Mouse (Mus musculus) T-helper 2 cell (primary cell): Measurements from ENCODE around the gene Tns1.

Experiments
- in situ Hi-C: fragments of 300-600 bp; cut with MboI, MseI; formaldehyde crosslinking; loops from one replicate; pipeline ENCODE4 v1.15.1; 2025; ENCODE audit warnings: high pct_unique_total_duplicates

Gene Tns1

DNA sequence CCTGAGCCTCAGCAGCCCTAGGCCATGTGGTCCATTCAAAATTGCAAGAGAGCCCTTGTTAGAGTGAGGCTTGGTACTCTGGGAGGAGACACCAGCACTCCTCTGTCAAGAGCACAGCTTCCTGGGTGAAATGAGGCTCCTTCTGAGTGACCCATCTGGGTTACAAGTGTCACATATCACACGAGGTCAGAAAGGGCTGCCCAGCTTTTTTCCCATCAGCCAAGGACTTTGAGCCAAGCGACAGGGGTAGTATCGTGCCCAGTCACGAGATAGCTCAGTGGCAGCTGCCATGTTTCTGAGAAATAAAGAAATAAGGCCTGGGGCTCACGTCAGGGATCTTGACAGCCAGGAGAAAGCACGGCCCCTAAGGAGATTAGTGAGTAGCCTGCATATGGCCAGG lies 186.4 kb downstream of the Tns1 start:
- in situ Hi-C loops = loop anchor here (25.0 kb wide), 1 partner anchor 449 kb away; the partner anchor contains the start of genes Ctdsp1 and Slc11a1

DNA sequence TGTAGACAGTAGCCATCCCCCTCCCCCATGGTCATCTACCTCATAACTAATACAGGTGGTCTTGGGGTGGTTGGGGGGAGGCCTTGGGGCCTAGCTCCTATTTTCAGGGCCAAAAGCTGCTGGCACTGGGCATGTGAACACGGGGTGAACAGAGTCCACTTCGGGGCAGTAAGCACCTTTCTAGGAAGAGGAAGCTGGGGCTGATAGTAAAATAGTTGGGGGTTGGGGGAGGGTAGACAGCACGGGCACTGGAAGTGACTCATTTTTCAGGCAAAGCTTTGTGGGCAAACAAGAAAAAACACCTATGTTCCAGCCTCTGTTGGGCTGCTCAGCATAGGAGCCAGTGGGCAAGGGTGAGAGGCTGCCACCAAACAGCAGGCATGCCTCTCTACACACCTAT lies 187.7 kb downstream of the Tns1 start:
- in situ Hi-C loops = loop anchor here (25.0 kb wide), 1 partner anchor 451 kb away; the partner anchor contains the start of genes Ctdsp1 and Slc11a1

DNA sequence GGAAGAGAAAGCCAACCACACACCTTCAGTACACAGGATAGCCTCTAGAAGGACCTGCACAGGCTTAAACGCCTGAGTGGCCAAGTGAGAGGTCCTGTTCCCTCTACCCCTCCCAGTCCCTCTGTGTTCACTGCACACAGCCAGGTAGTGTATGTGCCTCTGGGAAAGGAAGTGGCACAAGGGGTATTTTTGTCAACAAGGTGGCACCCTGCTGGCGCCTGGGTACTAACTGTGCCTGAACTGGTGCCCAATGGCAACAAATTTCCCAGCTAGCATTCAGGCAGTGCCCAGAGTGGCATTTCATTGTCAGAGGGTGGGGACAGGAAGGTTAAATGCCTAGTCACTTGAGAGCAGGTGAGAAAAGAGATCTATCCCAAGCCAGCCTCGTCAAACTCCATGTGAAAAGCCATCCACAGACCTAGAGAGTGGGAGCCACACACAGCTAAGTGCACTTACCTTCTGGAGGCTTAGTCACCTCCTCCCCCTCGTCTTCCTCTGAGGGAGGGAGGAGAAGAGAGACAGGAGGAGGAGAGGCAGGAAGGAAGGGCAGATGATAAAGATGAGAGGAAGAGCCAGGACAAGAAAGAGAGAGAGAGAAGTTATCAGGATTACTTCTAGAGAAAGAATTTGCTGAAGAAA lies 188.7 kb downstream of the Tns1 start:
- in situ Hi-C loops = loop anchor here (25.0 kb wide), 1 partner anchor 452 kb away; the partner anchor contains the start of genes Ctdsp1 and Slc11a1

DNA sequence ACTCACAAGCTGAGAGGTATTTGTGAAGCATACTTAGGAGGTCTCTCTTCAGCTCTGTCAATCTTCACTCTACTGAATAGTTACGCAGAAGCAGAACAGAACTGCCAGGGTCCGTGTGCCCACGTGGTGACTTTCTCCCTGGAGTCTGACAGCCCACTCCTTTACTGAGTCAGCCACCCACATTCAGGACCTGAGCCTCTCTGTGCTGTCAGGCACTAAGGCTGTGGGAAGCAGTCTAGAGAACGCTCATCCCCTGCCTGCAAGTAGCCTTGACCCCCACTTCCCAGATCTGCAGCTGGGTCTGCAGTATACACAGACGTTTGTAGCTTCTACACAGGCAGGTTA lies 191.1 kb downstream of the Tns1 start:
- in situ Hi-C loops = loop anchor here (25.0 kb wide), 1 partner anchor 454 kb away; the partner anchor contains the start of genes Ctdsp1 and Slc11a1

DNA sequence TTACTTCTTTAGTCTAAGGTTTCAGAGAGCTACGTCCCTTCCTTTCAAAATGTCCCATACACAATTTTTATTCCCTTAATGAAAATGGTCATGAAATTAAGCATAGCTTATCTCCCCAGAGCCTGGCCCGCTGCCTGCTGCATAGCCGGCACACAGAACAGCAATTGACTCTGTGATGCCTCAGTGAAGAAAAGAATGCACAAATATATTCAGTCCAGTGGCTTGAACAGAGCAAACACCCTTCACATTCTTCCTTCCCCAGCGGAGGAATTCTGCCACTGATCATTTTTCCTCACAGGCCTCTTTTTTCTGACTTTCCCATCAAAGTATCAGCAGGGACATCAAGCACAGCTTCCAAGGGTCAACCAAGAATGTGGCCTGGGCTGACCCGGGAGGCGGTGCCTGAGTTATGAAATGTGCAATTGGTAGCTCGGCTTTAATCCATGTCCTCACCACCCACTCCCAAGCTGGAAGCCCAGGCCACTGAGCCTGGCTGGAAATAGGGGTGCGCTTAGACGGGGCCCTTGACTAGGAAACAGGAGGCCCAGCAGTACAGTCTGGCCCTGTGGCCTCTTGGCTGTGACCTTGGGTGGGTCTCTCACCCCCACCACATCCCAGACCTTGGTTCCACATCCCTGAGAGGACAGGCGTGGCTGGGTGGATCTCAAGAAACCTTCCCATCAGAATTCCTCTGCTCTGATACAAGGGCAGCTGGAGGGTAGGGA lies 191.7 kb downstream of the Tns1 start:
- in situ Hi-C loops = loop anchor here (25.0 kb wide), 1 partner anchor 455 kb away; the partner anchor contains the start of genes Ctdsp1 and Slc11a1

DNA sequence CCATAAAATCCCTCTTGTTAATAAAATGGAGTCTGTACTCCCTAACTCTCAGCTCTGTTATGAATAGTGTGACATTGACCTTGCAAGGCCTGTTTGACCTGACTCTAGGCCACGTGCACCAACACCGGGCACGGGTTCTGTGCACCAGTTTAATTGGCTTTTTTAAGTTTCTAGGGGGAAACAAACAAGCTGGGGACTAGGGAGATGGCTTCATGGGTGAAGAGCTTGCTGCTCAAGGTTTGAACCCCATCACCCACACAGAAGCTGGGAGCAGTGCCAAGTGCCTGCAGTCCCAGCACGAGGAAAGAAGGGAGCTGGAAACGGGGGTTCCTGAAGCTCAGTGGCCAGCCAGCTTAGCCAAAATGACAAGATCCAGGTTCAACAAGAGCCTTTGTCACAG lies 192.4 kb downstream of the Tns1 start:
- in situ Hi-C loops = loop anchor here (25.0 kb wide), 1 partner anchor 455 kb away; the partner anchor contains the start of genes Ctdsp1 and Slc11a1

DNA sequence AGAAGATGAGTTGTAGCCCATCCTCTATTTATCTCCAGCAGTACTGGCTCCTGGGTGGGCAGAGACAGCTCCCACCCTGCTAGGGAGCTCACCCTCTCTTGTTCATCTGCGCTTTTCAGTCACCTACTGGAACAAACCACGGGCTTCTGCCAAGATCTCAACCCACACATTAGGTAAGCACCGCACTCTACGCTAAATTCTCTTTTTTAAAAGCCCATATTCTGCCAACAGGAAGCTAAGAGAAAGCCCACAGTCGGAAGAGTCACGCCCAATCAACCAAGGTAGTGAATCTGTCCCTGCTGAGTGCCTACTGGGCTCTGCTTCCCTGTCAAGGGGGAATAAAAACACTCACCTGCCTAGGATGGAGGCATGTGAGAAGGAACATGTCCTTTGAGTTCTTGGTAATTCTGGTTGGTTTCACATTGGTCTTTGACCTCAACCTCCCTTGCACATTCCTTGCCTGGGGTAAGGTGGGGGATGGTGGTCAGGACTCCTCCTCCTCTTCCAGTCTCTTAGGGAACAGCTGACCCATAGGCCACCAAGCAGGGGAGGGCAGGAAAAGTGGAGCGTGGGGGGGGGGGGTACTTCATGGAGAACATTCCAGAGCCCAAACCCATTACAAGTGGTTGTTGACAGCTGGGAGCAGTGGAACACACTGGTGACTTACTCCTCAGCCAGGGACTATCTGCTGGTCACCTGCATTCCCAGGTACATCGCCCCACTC lies 193.7 kb downstream of the Tns1 start:
- in situ Hi-C loops = loop anchor here (25.0 kb wide), 1 partner anchor 457 kb away; the partner anchor contains the start of genes Ctdsp1 and Slc11a1

DNA sequence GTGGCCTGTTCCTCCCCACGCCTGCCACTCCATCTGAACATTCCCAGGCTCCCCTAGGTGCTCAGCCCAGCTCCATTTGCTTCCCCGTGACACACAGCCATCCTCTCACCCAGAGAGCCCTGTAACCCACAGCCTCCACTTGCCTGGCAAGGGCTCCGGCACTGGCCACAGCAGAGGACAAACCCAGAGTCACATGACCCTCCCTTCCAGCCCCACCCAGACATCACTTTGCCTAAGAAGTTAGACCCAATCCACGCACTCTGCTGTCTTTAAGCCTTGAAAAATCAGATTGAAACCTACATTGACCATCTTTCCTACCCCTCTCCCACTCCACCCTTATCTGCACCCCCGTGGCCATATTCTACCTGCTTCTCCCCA lies 194.3 kb downstream of the Tns1 start:
- in situ Hi-C loops = loop anchor here (25.0 kb wide), 1 partner anchor 457 kb away; the partner anchor contains the start of genes Ctdsp1 and Slc11a1

DNA sequence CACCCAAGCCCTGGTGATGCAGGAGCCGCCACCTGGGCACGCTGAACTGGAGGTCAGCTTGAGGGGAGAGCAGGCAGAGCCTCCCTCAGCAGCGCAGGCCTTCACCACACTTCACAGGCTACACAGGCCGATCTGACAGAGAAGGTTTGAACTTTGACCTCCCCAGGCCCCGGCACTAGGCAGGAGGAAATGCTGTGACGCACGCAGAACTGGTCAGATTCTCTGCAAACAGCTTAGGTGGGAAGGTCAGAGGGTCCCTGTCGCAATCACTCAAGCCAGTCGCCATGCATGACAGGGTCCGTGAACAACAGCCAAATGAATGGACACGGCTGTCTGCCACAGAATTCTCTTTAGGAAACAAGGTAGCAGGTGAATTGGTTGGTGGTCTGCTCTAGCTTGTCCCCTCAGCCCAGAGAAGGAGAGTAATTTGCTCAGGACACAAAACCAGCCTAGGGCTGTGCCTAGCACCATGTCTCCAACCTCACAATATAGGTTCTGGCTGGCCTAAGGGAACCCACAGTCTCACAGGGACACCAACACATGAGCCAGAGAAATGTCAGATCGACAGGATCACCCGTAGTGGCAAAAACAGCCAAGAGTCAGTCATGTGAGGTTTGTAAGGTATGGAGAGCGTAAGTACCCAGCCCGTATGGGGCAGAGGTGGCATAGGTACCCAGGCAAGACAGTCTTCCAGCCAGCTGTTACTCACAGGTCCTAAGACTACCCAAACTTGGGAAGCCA lies 194.9 kb downstream of the Tns1 start:
- in situ Hi-C loops = loop anchor here (25.0 kb wide), 1 partner anchor 458 kb away; the partner anchor contains the start of genes Ctdsp1 and Slc11a1

DNA sequence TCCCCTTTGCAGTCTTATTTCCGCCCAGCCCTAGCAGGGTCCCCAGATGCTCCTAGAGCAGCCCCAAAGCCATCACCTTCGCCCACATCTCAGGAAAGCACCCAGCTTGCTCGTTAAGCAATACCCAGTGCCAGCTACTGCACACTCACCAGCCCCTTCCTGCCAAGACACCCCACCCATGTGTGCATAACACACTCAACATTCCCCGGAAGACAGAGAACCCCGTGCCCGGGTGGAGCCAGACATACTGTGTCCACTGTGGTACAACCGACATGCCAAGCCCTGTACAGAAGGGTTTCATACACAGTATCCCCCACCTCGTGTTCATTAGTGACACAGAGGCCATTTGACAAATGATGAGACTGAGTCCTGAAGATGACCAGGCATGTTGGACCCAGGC lies 195.9 kb downstream of the Tns1 start:
- in situ Hi-C loops = loop anchor here (25.0 kb wide), 1 partner anchor 459 kb away; the partner anchor contains the start of genes Ctdsp1 and Slc11a1

DNA sequence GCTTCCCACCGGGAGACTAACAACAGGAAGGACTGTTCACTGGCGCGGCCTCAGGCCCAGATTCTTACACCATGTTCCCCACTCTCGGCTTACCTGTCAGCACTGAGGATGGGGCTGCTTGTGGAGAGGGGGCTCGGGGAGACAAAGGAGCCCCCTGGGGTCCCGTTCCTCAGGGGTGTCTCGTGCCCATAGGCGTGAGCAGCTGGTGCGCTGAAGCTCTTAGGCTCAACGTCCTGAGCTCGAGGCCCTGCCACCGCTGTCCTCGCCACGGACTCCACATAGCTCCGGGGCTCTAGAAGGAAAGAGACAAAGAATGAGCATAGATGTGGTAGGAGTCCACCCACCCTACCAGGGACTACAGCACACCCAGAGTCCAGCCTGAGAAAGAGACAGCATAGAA lies 196.4 kb downstream of the Tns1 start:
- in situ Hi-C loops = loop anchor here (25.0 kb wide), 1 partner anchor 459 kb away; the partner anchor contains the start of genes Ctdsp1 and Slc11a1

DNA sequence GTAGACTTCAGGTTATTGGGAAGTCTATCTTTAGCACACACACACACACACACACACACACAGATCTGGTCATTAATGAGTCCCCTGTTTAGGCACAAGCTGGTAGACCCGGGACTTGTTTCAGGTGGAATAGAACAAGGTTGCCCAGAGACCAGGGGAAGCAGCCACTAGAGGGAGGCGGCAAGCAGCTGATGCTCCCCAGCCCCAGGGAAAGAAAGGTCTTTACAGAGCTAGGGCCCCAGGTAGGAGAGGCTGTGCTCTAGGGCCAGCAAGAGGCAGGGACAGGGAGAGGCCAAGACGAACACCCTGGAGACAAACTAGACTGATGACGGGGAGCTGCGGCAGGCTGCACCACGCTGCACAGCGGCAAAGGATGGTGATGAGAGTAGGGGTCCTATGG lies 198.0 kb downstream of the Tns1 start:
- in situ Hi-C loops = loop anchor here (25.0 kb wide), 1 partner anchor 461 kb away; the partner anchor contains the start of genes Ctdsp1 and Slc11a1

DNA sequence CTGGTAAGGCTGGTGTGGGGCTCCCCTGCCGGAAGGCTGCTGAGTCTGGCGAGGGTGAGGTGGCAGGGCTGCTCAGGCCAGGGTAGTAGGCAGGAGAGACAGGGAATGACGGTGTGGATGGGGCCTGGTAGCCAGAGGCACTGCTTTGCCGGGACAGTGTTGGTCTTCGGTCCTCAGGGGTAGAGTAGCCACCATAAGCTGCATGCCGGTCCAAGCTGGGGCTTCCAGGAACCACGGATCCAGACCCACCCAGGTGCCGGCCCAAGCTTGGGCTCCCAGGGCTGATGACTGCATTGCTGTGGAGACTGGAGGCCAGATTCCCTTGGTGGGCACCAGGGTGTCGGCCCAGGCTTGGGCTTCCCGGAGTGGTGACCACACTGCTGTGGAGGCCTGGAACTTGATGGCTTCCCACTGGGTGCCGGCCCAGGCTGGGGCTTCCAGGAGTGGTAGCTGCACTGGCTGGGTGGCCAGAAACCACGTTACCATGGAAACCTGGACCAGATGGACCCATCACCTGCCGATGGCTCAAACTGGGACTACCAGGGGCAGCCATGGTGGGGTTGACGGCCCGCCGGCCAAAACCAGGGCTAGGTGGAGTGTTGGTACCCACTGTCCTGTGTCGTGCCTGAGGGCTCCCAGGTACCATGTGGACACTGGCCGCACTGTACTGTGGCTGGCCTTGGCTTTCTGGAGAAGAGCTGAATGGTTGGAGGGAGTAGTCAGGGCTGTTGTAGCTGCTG lies 199.2 kb downstream of the Tns1 start:
- in situ Hi-C loops = loop anchor here (25.0 kb wide), 1 partner anchor 462 kb away; the partner anchor contains the start of genes Ctdsp1 and Slc11a1

DNA sequence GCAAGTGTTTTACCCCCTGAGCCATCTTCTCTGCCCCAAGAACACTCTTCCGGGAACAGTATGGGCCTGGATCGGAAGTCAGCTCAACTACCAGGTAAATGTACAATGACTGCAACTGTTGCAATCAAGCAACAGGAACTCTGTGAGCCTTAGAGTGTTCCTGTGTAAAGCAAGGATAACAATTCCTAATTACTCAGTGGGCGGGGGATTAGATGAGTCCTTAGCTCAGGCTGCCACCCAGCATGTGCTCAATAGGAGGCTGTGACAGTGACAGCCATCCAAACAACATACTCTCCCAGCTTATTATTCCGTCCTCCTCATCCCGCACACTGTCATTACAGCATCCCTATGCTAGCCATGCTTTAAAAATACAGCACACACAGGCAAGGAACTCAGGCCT lies 200.0 kb downstream of the Tns1 start:
- in situ Hi-C loops = no loop called here

DNA sequence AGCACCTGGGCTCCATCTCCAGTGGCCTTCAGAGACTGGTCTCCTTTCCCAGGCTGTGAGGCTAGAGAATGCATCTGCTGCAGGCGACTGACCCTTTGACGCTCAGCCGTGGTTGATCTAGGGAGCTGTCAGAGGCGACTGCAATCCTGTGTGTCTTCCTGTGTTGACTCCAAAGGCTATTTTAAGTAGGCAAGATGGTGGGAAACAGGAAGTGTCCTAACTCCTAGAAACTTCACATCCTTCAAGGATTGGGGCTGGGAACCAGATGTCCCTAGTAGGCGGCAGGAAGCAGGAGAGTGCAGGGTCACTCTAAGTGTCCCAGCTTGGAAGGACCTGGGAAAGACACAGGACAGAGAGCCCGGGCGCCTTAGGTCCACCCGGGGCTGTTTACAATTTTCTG lies 201.1 kb downstream of the Tns1 start:
- in situ Hi-C loops = no loop called here

DNA sequence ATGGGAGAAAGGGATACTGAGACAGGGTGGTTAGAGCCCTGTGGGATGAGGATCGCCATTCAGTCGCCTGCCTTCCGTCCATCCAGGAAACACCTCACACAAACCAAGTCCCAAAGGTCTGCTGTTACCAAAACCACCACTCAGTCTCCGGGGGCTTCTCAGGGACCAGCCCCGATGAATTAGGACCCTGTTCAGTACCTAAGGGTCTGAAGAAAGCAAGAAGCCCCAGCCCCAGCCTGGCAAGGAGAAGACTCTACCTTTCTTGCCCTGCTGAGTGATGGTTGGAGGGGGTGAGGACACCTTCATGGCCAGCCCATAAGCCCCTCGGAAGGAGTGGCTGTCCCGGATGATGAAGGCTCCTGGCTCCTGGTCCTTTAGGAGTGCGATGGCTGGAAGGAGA lies 203.5 kb downstream of the Tns1 start:
- in situ Hi-C loops = no loop called here

DNA sequence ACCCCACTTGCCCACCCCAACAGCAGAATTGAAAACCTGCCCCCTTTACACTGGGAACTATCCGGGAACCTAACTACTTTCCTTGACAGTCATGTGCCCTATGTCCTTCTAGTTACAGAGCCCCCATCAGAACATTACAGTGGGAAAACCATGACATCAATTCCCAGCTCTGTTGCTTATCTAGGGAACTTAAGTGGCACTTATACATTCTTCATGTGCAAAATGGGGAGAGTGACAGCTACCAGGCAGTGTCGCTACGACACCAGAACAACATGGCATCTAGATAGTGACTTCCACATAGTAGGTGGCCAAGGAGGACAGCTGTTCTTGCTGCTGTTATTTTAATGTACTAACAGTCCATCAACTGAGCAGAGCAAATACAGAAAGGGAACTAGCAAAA lies 204.3 kb downstream of the Tns1 start:
- in situ Hi-C loops = no loop called here

DNA sequence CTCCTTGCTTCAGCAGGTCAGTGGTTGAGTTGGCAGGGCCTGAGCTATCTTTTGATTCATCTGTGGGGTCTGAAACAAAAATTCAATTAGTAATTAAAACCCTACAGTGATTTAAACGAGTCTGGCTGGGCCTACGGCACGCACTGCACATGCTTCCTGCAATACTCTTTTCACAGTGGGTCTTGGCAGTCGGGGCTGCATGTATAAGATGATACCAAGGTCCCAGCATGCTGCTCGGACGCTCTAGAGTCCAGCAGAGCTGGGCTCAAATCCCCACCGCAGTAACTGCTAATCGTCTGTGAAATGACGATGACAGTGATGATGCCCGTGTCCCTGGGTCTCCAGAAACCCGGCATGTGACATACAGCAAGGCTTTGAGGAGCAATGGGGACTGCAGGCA lies 206.2 kb downstream of the Tns1 start:
- in situ Hi-C loops = no loop called here

DNA sequence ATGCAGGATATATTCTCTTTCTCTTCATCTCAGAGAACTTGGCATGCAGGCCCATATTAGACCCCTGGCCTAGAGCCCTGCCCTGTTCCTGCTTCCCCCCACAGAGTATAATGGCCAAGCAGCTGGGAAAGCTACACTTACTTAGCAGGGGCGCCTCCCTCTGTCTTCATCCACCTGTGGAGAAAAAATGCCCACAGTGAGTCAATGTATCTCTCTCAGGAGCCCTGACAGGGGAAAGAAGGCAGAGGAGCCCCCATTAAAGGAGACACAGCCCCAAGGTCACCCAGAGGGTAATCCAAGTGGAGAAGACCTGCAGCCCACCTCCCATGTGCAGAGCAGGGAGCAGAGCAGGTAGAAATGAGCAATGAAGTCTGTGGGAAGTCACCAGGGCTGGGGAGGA lies 208.0 kb downstream of the Tns1 start:
- in situ Hi-C loops = no loop called here
